Mouse (Mus musculus): ENCODE measurements around the gene Pgp. TPM values are rescaled to one million over a fixed set of nuclear protein-coding genes. Genes with fewer than 3 reads are reported as not detected.

Gene Pgp
- polyA plus RNA-seq, 1 experiment from 2014 or later = 40.9 TPM

DNA sequence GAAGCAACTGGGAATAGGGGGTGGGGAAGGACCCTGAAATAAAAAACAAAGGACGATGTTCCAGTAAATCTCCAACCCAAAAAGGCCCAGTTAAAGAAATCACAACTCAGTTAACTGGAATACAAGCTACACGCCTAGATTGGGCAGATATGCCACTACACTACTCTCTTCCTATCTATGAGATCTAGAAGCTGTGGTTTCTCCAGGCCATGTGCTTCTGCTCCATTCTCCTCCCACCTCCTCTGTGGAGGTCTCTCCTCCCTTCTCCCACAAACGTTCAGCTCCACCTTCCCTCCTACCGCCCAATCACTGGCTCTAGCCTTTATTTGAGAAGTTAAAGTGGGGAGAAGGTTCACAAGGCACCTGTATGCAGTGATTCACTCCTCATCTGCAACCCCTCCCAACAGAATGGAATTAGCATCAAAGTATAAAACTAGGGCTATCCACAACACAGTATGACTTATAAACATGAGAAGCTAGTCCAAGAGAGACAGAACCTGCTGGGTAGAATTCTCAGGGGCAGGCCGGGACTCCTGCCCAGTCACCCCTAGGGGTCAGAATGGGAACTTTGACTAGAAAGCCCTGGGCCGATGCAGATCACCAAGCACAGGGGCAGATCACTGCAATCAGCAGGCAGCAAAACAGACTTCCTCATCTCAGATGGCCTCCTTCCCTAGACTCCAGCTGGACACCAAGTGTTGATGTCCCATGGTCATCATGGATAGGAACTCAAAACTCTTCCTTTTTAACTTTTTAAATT is 6.6 kb upstream of the Pgp start:
- Histone ChIP-seq H3K9ac (replicated peaks) (no peak overlapping the region), H3K27ac (ENCODE audit: low read depth) (no peak overlapping the region), H3K36me3 (replicated peaks; ENCODE audit: insufficient read depth, low read length) (no peaks in the 10 kb centered on the region), H3K9me3 (ENCODE audit: low read length) (no peaks in the 10 kb centered on the region), H3K4me3 (ENCODE audit: low read depth, low read length) (no peak overlapping the region), H3K4me2 (ENCODE audit: low read depth, low read length) (no peak overlapping the region), H3K4me1 (ENCODE audit: insufficient read depth) (no peaks in the 10 kb centered on the region), H3K27me3 (ENCODE audit: insufficient read depth, low read length) (no peaks in the 10 kb centered on the region)
- ATAC-seq = peak; percentile 51; the same call in 1 of the 2 replicates
- no peak for TF ChIP-seq EP300 (IDR thresholded peaks at IDR 0.05; ENCODE audit: low read depth)
- peak; percentile 30 for TF ChIP-seq CTCF (IDR thresholded peaks at IDR 0.05; ENCODE audit: low read depth)
- no peak for DNase-seq
- 35% methylated on average over 6 of the region's 6 CpGs for WGBS (ENCODE audit: insufficient replicate concordance)

DNA sequence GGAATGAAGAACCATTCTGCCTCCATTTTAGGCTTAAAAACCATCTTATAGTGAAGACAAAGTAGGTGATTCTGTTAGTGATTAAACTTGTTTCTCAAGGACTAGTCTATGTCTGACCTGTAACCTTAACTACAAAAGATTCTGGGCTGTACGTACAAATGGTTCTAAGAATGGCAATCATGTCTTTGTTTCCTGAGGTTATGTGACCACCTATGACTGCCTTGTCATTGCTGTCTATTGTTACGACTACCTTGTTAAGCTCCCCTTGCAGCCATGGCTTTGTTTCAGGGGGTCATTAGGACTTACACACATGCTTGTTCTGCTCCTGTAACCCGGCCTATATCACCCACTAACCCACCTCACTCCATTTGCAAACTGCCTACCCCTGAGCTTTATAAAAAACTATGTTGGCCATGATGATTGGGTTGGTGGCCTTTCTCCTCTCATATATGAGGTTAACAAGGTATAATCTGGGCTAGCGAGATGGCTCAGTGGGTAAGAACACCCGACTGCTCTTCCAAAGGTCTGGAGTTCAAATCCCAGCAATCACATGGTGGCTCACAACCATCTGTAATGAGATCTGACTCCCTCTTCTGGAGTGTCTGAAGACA is 1.5 kb upstream of the Pgp start:
- DNase-seq (no peak), ATAC-seq (no peak)
- Histone ChIP-seq H3K4me3 (ENCODE audit: low read depth, low read length) (no peak overlapping the region), H3K9me3 (ENCODE audit: low read length) (no peaks in the 10 kb centered on the region), H3K27ac (ENCODE audit: low read depth) (no peak overlapping the region), H3K9ac (replicated peaks) (no peak overlapping the region), H3K27me3 (ENCODE audit: insufficient read depth, low read length) (no peaks in the 10 kb centered on the region), H3K4me2 (ENCODE audit: low read depth, low read length) (no peak overlapping the region), H3K36me3 (replicated peaks; ENCODE audit: insufficient read depth, low read length) (peaks cover 5% of the 10 kb centered on the region; the same call in 1 of the 2 replicates), H3K4me1 (ENCODE audit: insufficient read depth) (peaks cover 17% of the 10 kb centered on the region)
- no peak for TF ChIP-seq EP300 (IDR thresholded peaks at IDR 0.05; ENCODE audit: low read depth)
- TF ChIP-seq CTCF (IDR thresholded peaks at IDR 0.05; ENCODE audit: low read depth) = no peak
- WGBS (ENCODE audit: insufficient replicate concordance) = 88% methylated on average over 5 of the region's 5 CpGs

DNA sequence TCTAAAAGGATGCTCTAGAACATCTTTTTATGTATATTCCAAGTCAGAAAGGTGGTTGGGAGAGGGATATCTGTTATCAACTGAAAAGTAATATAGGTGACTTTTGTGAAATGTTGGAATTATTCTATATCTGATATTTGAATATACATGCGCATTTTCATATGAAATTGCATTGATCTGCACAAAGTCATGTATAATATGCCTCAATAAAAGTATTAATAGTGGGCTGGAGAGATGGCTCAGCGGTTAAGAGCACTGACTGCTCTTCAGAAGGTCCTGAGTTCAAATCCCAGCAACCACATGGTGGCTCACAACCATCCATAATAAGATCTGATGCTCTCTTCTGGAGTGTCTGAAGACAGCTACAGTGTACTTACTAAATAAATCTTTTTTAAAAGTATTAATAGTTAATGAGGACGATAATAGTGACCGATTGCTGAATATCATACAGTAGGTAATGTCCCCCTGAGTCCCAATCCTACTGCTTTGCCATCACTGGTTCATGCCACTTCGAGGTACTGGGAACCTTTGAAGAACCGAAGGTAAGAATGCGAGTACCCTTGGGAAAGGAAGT is 769 bp upstream of the Pgp start:
- Histone ChIP-seq H3K27ac (ENCODE audit: low read depth) (peak overlapping the region; percentile 83), H3K4me2 (ENCODE audit: low read depth, low read length) (peak overlapping the region; percentile 95), H3K4me1 (ENCODE audit: insufficient read depth) (peaks cover 17% of the 10 kb centered on the region), H3K4me3 (ENCODE audit: low read depth, low read length) (peak overlapping the region; percentile 88), H3K9me3 (ENCODE audit: low read length) (no peaks in the 10 kb centered on the region), H3K9ac (replicated peaks) (peak overlapping the region; percentile 90), H3K36me3 (replicated peaks; ENCODE audit: insufficient read depth, low read length) (peaks cover 11% of the 10 kb centered on the region), H3K27me3 (ENCODE audit: insufficient read depth, low read length) (no peaks in the 10 kb centered on the region)
- 19% methylated on average over 7 of the region's 7 CpGs for WGBS (ENCODE audit: insufficient replicate concordance)
- TF ChIP-seq CTCF (IDR thresholded peaks at IDR 0.05; ENCODE audit: low read depth) (no peak), EP300 (IDR thresholded peaks at IDR 0.05; ENCODE audit: low read depth) (no peak)
- DNase-seq = no peak
- ATAC-seq = no peak

DNA sequence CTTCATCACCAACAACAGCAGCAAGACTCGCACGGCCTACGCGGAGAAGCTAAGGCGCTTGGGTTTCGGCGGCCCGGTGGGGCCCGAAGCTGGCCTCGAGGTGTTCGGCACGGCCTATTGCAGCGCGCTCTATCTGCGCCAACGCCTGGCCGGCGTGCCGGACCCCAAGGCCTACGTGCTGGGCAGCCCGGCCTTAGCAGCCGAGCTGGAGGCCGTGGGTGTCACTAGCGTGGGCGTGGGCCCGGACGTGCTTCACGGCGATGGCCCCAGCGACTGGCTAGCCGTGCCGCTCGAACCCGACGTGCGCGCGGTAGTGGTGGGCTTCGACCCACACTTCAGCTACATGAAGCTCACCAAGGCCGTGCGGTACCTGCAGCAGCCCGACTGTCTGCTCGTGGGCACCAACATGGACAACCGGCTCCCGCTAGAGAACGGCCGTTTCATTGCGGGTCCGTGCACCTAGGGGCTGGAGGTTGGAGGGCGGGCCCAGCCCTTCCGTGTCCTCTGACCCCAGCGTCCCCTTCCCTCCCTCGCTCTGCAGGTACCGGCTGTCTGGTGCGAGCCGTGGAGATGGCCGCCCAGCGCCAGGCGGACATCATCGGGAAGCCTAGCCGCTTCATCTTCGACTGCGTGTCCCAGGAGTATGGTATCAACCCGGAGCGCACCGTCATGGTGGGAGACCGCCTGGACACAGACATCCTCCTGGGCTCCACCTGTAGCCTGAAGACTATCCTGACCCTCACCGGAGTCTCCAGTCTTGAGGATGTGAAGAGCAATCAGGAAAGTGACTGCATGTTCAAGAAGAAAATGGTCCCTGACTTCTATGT is 722 bp downstream of the Pgp start:
- Histone ChIP-seq H3K36me3 (replicated peaks; ENCODE audit: insufficient read depth, low read length) (peaks cover 26% of the 10 kb centered on the region), H3K9me3 (ENCODE audit: low read length) (no peaks in the 10 kb centered on the region), H3K4me1 (ENCODE audit: insufficient read depth) (peaks cover 17% of the 10 kb centered on the region), H3K27me3 (ENCODE audit: insufficient read depth, low read length) (no peaks in the 10 kb centered on the region), H3K9ac (replicated peaks) (peak overlapping the region; percentile 90), H3K27ac (ENCODE audit: low read depth) (peak overlapping the region; percentile 83), H3K4me2 (ENCODE audit: low read depth, low read length) (peak overlapping the region; percentile 95), H3K4me3 (ENCODE audit: low read depth, low read length) (peak overlapping the region; percentile 88)
- ATAC-seq = peak; percentile 35
- peak; percentile 56 for DNase-seq
- under 1% methylated on average over 66 of the region's 68 CpGs for WGBS (ENCODE audit: insufficient replicate concordance)
- TF ChIP-seq EP300 (IDR thresholded peaks at IDR 0.05; ENCODE audit: low read depth) (no peak), CTCF (IDR thresholded peaks at IDR 0.05; ENCODE audit: low read depth) (no peak)

DNA sequence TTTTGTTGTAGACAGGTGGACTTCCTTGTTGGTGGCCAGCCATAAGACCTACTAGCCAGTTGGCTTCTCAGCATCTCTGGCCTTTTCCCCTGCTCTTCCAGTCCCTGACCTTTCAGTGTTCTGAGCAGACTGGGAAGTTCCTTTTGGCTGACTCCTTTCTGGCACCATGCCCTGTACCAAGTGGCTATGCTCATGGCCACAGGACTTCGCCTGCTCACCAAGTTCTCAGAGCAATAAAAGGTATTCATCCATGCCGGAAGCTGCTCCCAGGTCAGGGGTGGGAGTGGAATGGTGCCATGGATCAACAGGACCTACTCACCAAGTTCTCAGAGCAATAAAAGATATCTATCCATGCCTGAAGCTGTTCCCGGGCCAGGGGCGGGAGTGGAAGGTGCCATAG is 2.3 kb downstream of the Pgp start:
- Histone ChIP-seq H3K36me3 (replicated peaks; ENCODE audit: insufficient read depth, low read length) (peaks cover 39% of the 10 kb centered on the region), H3K9me3 (ENCODE audit: low read length) (no peaks in the 10 kb centered on the region), H3K9ac (replicated peaks) (peak overlapping the region; percentile 90), H3K27me3 (ENCODE audit: insufficient read depth, low read length) (no peaks in the 10 kb centered on the region), H3K4me3 (ENCODE audit: low read depth, low read length) (peak overlapping the region; percentile 88; the same call in 1 of the 2 replicates), H3K27ac (ENCODE audit: low read depth) (no peak overlapping the region), H3K4me2 (ENCODE audit: low read depth, low read length) (peak overlapping the region; percentile 95), H3K4me1 (ENCODE audit: insufficient read depth) (peaks cover 17% of the 10 kb centered on the region)
- 76% methylated on average over 4 of the region's 4 CpGs for WGBS (ENCODE audit: insufficient replicate concordance)
- no peak for ATAC-seq
- TF ChIP-seq EP300 (IDR thresholded peaks at IDR 0.05; ENCODE audit: low read depth) (no peak), CTCF (IDR thresholded peaks at IDR 0.05; ENCODE audit: low read depth) (no peak)
- DNase-seq = no peak

Data from liver, postnatal 0 days (tissue).